Mouse (Mus musculus) intestine, embryonic 16.5 days (tissue): ENCODE measurements around the gene Klhl10. TPM values are rescaled to one million over a fixed set of nuclear protein-coding genes. Genes with fewer than 3 reads are reported as not detected.

Experiments used
- ATAC-seq: fragments of 200-750 bp; cut with Nextera tagmentation; 2 replicates; pipeline ENCODE4 v1.8.0; 2017; ENCODE audit warnings: moderate TSS enrichment, moderate library complexity
- H3K27ac ChIP-seq: fragments of 300-500 bp; sonication (generic); 2 replicates; pipeline ENCODE4 v1.5.1; 2014; ENCODE audit warnings: mild to moderate bottlenecking, low read length
- H3K27me3 ChIP-seq: fragments of 300-500 bp; sonication (generic); replicated peaks from 2 replicates; pipeline ENCODE4 v1.6.1; 2014; ENCODE audit warnings: low read length, control low read depth, mixed read lengths; ENCODE audit not compliant: control insufficient read depth, insufficient read depth
- H3K36me3 ChIP-seq: fragments of 300-500 bp; sonication (generic); 2 replicates; pipeline ENCODE4 v1.6.1; 2014; ENCODE audit warnings: low read length, control low read depth; ENCODE audit not compliant: control insufficient read depth, insufficient read depth
- H3K4me1 ChIP-seq: fragments of 300-500 bp; sonication (generic); 2 replicates; pipeline ENCODE4 v1.6.1; 2014; ENCODE audit warnings: low read length, control low read depth, mixed read lengths; ENCODE audit not compliant: control insufficient read depth, insufficient read depth
- H3K4me2 ChIP-seq: fragments of 300-500 bp; sonication (generic); 2 replicates; pipeline ENCODE4 v1.6.1; 2014; ENCODE audit warnings: low read depth, low read length, control low read depth
- H3K4me3 ChIP-seq: fragments of 300-500 bp; sonication (generic); 2 replicates; pipeline ENCODE4 v1.5.1; 2014; ENCODE audit warnings: mild to moderate bottlenecking, low read length
- H3K9ac ChIP-seq: fragments of 300-500 bp; sonication (generic); 2 replicates; pipeline ENCODE4 v1.6.1; 2014; ENCODE audit warnings: low read depth, low read length
- H3K9me3 ChIP-seq: fragments of 300-500 bp; sonication (generic); 2 replicates; pipeline ENCODE4 v1.6.1; 2016; ENCODE audit warnings: low read length, control low read depth; ENCODE audit not compliant: control insufficient read depth
- WGBS: fragments of 180-500 bp; shearing (Covaris S2); extraction: QIAGEN DNeasy Blood & Tissue Kit; methylation state at CpG from one replicate; pipeline ENCODE4 v1.1.7; 2014; 5-methylcytosine and 5-hydroxymethylcytosine counted together
- polyA plus RNA-seq: library from polyadenylated mRNA; unstranded; fragments of >200 nt; fragmentation: Nextera tagmentation; extraction: Ambion mirVana; gene quantifications from 2 replicates; pipeline ENCODE4 v1.2.1, GENCODE M21; 2015

Gene Klhl10
- polyA plus RNA-seq, result 0.37 and 0.39 TPM in 2 replicates

DNA sequence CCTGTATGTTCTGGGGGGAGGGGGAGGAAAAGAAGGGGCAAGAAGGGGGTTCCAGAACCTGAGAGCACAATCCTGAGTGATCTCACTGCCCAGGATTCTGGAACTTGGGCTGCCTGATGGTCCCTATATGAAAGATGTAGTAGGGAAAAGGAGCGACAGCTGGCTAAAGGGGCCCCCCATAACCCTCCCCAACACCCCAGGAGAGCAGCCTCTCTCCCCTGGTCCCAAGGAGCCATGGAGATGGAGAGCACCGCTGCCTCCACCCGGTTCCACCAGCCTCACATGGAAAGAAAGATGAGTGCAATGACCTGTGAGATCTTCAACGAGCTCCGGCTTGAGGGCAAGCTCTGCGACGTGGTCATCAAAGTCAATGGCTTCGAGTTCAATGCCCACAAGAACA, at the start of gene Klhl10, which contains the start of gene Nt5c3b:
TSS of gene Klhl10 (plus strand) at position 121 of the 400 bp plus-strand sequence.
TSS of gene Nt5c3b (minus strand) at position 12 of the 400 bp plus-strand sequence.
- H3K27ac ChIP-seq, result no peak within 1 kb of the TSS
- 82% methylated on average over 8 of the region's 8 CpGs for WGBS
- H3K4me2 ChIP-seq, result peak within 1 kb of the TSS; percentile 79
- peaks cover 11% of the 10 kb centered on the region for H3K4me1 ChIP-seq
- peaks cover under 1% of the 10 kb centered on the region; the same call in 1 of the 2 replicates for H3K36me3 ChIP-seq
- H3K9me3 ChIP-seq, result no peaks in the 10 kb centered on the region
- peak within 1 kb of the TSS; percentile 75 for H3K4me3 ChIP-seq
- ATAC-seq, result no peak
- peak within 1 kb of the TSS; percentile 90 for H3K9ac ChIP-seq
- no peaks in the 10 kb centered on the region for H3K27me3 ChIP-seq

GRCm38 (mm10) chr11:100392958-100393357, 48.8 kb upstream of the Klhl10 start:
- H3K9ac ChIP-seq, result no peak overlapping the region
- no peaks in the 10 kb centered on the region for H3K27me3 ChIP-seq
- no peak for ATAC-seq
- no peak overlapping the region for H3K4me2 ChIP-seq
- H3K36me3 ChIP-seq, result no peaks in the 10 kb centered on the region
- peaks cover 73% of the 10 kb centered on the region for H3K4me1 ChIP-seq
- 70% methylated on average over 5 of the region's 5 CpGs for WGBS
- H3K9me3 ChIP-seq, result no peaks in the 10 kb centered on the region
- H3K4me3 ChIP-seq, result no peak overlapping the region
- peak overlapping the region; percentile 54 for H3K27ac ChIP-seq

DNA sequence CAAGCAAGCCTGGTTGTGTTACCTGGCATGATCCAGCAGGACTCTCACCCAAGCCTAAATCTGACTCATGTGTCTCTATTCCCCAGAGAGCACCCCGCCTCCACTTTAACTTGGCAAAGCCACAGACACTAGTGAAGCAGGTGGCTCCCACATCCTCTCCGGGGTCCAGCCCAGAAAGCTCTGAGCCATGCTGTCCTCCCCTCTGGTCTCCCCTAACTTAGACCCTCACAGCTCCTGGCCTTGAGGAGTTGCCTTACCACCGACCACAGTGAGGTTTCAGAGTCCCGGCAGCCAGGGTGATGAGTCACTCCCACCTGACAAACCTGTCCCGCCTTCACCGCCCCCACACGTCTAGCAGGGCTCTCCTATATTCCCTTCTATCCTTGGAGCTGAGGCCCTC, 48.0 kb upstream of the Klhl10 start:
- Histone ChIP-seq H3K9me3 (no peaks in the 10 kb centered on the region), H3K9ac (0 out of 2 replicates have a peak overlapping the region, but pooled peaks have one; percentile 25), H3K4me3 (peak overlapping the region; percentile 3; the same call in 1 of the 2 replicates), H3K4me1 (peaks cover 71% of the 10 kb centered on the region), H3K27me3 (no peaks in the 10 kb centered on the region), H3K36me3 (no peaks in the 10 kb centered on the region), H3K4me2 (peak overlapping the region; percentile 37), H3K27ac (0 out of 2 replicates have a peak overlapping the region, but pooled peaks have one; percentile 37)
- ATAC-seq, result no peak
- WGBS, result 57% methylated on average over 7 of the region's 7 CpGs

GRCm38 (mm10) chr11:100394353-100395074, 47.2 kb upstream of the Klhl10 start:
- H3K4me1 ChIP-seq, result peaks cover 69% of the 10 kb centered on the region

GRCm38 (mm10) chr11:100395200-100395599, 46.5 kb upstream of the Klhl10 start:
- Histone ChIP-seq H3K9ac (peak overlapping the region; percentile 54), H3K4me3 (peak overlapping the region; percentile 84), H3K9me3 (no peaks in the 10 kb centered on the region), H3K4me2 (peak overlapping the region; percentile 62), H3K27ac (peak overlapping the region; percentile 99), H3K27me3 (no peaks in the 10 kb centered on the region), H3K36me3 (no peaks in the 10 kb centered on the region), H3K4me1 (peaks cover 62% of the 10 kb centered on the region)
- 20% methylated on average over 11 of the region's 11 CpGs for WGBS
- peak; percentile 38 for ATAC-seq

More at GRCm38 (mm10) chr11:100394353-100395074, 47.2 kb upstream of the Klhl10 start:
- peak overlapping the region; percentile 62 for H3K4me2 ChIP-seq
- H3K9me3 ChIP-seq, result no peaks in the 10 kb centered on the region
- no peaks in the 10 kb centered on the region for H3K27me3 ChIP-seq
- no peaks in the 10 kb centered on the region for H3K36me3 ChIP-seq
- peak overlapping the region; percentile 54 for H3K9ac ChIP-seq
- peak overlapping the region; percentile 99 for H3K27ac ChIP-seq
- ATAC-seq, result no peak
- 48% methylated on average over 5 of the region's 5 CpGs for WGBS
- H3K4me3 ChIP-seq, result peak overlapping the region; percentile 84

DNA sequence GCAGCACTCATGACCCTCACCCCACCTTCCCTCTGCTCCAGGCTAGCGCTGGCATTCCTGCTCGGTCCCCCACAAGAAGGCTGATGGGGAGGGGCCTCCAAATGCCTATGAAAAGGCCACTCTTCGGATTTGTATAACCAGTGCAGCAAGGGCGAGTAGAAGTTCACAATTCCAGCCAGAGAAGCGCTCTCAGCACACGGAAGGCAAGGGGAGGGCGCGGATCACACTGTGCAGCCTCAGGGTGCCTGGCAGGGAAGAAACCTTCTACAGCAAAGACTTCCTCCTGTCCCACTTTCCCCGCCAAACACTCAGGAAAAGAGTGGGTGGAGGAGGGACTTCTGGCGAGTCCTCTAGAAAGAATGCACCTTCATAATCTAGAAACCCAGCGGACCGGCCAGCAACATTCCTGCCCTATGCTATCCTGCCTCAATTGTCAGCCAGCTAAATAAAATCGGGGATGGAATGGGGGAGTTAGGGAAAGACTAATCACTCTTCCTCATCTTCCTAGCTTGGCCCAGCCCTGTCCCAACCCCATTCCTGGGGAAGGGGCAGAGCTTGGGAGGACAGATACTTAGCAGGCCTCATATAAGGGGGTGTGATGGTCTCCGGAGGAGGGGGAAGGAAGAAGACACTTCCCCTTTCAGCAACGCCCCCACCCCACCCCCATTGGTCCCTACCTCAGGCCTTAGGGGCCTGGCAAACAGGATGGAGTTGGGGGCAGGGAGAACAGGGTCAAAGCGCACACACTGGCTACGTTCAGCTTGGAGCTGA, 45.7 kb upstream of the Klhl10 start:
- ATAC-seq, result no peak

GRCm38 (mm10) chr11:100396886-100397599, 44.7 kb upstream of the Klhl10 start:
- Histone ChIP-seq H3K36me3 (no peaks in the 10 kb centered on the region), H3K9ac (peak overlapping the region; percentile 95), H3K27me3 (no peaks in the 10 kb centered on the region), H3K4me1 (peaks cover 56% of the 10 kb centered on the region), H3K4me3 (peak overlapping the region; percentile 84), H3K4me2 (peak overlapping the region; percentile 62), H3K27ac (peak overlapping the region; percentile 99), H3K9me3 (no peaks in the 10 kb centered on the region)
- WGBS, result 2% methylated on average over 42 of the region's 42 CpGs
- peak; percentile 63 for ATAC-seq

More for the DNA sequence above, 45.7 kb upstream of the Klhl10 start:
- Histone ChIP-seq H3K4me3 (peak overlapping the region; percentile 84), H3K27ac (peak overlapping the region; percentile 99), H3K36me3 (no peaks in the 10 kb centered on the region), H3K9ac (peak overlapping the region; percentile 95), H3K9me3 (no peaks in the 10 kb centered on the region), H3K4me1 (peaks cover 61% of the 10 kb centered on the region), H3K4me2 (peak overlapping the region; percentile 62), H3K27me3 (no peaks in the 10 kb centered on the region)
- 18% methylated on average over 17 of the region's 17 CpGs for WGBS

DNA sequence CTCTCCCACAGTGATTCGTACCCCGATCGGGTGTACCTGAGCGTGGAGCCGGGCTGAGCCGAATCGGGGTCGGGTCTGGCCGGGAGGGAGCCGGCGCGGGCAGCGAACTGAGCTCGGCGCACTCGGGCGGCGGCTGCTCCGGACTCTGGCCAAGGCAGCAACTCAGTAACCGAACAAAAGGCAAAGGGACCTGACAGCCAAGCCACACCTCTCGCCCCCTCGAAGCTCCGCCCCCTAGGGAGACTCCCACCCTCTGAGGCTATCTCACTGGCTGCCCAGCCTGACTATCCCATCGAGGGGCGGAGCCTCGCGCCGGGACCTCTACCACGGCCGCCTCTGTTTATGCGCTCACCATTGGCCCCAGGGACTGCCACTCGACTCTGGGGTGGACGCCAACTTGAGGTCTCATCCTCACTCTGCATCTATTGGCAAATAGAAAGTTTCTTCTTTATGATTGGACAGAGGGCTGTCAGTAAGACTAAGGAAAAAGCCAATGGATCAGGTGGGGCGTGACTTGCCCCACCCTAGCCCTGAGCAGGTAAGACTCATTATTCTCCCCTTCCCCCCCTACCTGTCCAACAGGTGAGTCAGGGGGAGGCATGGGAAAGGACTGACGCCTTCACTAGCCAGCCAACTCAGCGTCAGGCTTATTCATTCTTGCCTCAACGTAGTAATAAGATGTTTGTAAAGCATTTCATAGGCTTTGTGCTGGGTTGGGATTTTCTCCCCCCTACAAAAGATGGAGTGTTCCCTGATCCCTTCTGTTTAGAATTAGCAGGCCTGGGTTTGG, 43.9 kb upstream of the Klhl10 start, which contains the start of gene Jup:
TSS of gene Jup (minus strand) at position 164 of the 790 bp plus-strand sequence.
- Histone ChIP-seq H3K27ac (peak within 1 kb of the TSS; percentile 99), H3K4me1 (peaks cover 58% of the 10 kb centered on the region), H3K36me3 (no peaks in the 10 kb centered on the region), H3K9me3 (no peaks in the 10 kb centered on the region), H3K9ac (peak within 1 kb of the TSS; percentile 95), H3K4me2 (peak within 1 kb of the TSS; percentile 62), H3K4me3 (peak within 1 kb of the TSS; percentile 84), H3K27me3 (no peaks in the 10 kb centered on the region)
- peak; percentile 96 for ATAC-seq
- WGBS, result under 1% methylated on average over 37 of the region's 37 CpGs
